9 mouse cellular contexts compared by ENCODE assay signal in genomic region chr16:88542488-88542887, GRCm38 (mm10). TPM values are rescaled to one million over a fixed set of nuclear protein-coding genes. Genes with fewer than 3 reads are reported as not detected.
DNase-seq lines count a peak whose midpoint lies in the region.
"Had no signal": no experiment of that assay in that cellular context is flagged by ENCODE, and none has a peak within 500 bp of the region (broad histone marks: within the 10 kb centered on the region; RNA-seq: fewer than 3 reads in every experiment).

No protein-coding gene starts in this region.

- no peaks in the 10 kb centered on the region for H3K4me1 ChIP-seq in heart, embryonic 10.5 days
- H3K4me1 ChIP-seq in hindbrain, embryonic 10.5 days (replicated peaks) = no peaks in the 10 kb centered on the region
- H3K4me1 ChIP-seq: embryonic facial prominence, embryonic 12.5 days had no signal

- intact Hi-C loops in left cerebral cortex, postnatal 14 days (cut with DNase I) = no loop called here
- intact Hi-C loops in left cerebral cortex, postnatal 36 days (cut with DNase I) = no loop called here

- H3K4me3 ChIP-seq in heart, embryonic 10.5 days = no peak overlapping the region
- no peak overlapping the region for H3K4me3 ChIP-seq in hindbrain, embryonic 10.5 days
- H3K4me3 ChIP-seq: embryonic facial prominence, embryonic 12.5 days had no signal

- H3K27me3 ChIP-seq in heart, embryonic 10.5 days (ENCODE audit: insufficient read depth, poor library complexity, severe bottlenecking) = no peaks in the 10 kb centered on the region
- H3K27me3 ChIP-seq in hindbrain, embryonic 10.5 days (ENCODE audit: insufficient read depth, poor library complexity, severe bottlenecking) = no peaks in the 10 kb centered on the region
- H3K27me3 ChIP-seq: embryonic facial prominence, embryonic 12.5 days had no signal

- no peaks in the 10 kb centered on the region for H3K36me3 ChIP-seq in heart, embryonic 10.5 days
- no peaks in the 10 kb centered on the region for H3K36me3 ChIP-seq in hindbrain, embryonic 10.5 days
- H3K36me3 ChIP-seq: embryonic facial prominence, embryonic 12.5 days had no signal

- no peaks in the 10 kb centered on the region for H3K9me3 ChIP-seq in heart, embryonic 10.5 days
- no peaks in the 10 kb centered on the region for H3K9me3 ChIP-seq in hindbrain, embryonic 10.5 days
- H3K9me3 ChIP-seq: embryonic facial prominence, embryonic 12.5 days had no signal

- 51% methylated on average over 6 of the region's 6 CpGs for WGBS in heart, embryonic 10.5 days
- WGBS in hindbrain, embryonic 10.5 days = 56% methylated on average over 6 of the region's 6 CpGs

- DNase-seq in adrenal gland, postnatal 10 days = peak; percentile 41
- no peak for DNase-seq in adrenal gland, postnatal 25 days
- DNase-seq in left cerebral cortex, postnatal 14 days (ENCODE audit: low spot score in 2 of 2) = peak; percentile 8 to 35
- no peak for DNase-seq in left cerebral cortex, postnatal 36 days (ENCODE audit: low spot score in 2 of 2)
- peak; percentile 46 for DNase-seq in brain, adult 2 months (ENCODE audit: low read depth, low spot score)
- peak; percentile 7 to 13 for DNase-seq in layer of hippocampus, postnatal 10 days (ENCODE audit: low spot score in 2 of 2)
- no peak for DNase-seq in heart, embryonic 10.5 days (ENCODE audit: low spot score)
- DNase-seq in hindbrain, embryonic 10.5 days (ENCODE audit: low spot score) = no peak

- H3K27ac ChIP-seq in heart, embryonic 10.5 days = no peak overlapping the region
- H3K27ac ChIP-seq in hindbrain, embryonic 10.5 days = no peak overlapping the region
- H3K27ac ChIP-seq: embryonic facial prominence, embryonic 12.5 days had no signal

RNA-seq across cellular contexts. Expression of gene Cldn8, which starts 20.5 kb away (rescaled TPM):
- total RNA-seq in adrenal gland, postnatal 10 days (2021) = not detected
- not detected in 2 replicates for total RNA-seq in adrenal gland, postnatal 25 days (2021)
- total RNA-seq in left cerebral cortex, postnatal 14 days (2021) = not detected
- total RNA-seq in left cerebral cortex, postnatal 36 days (2021) = not detected
- not detected for total RNA-seq in layer of hippocampus, postnatal 10 days (2021)
- polyA plus RNA-seq in heart, embryonic 10.5 days (2016; fragmentation: Nextera tagmentation; extraction: Ambion mirVana) = 0.57 and 2.1 TPM in 2 replicates
- 1.3 and 2.3 TPM in 2 replicates for polyA plus RNA-seq in hindbrain, embryonic 10.5 days (2016; fragmentation: Nextera tagmentation; extraction: Ambion mirVana)

RNA-seq across cellular contexts. Expression of gene Cldn17, which starts 35.7 kb away (rescaled TPM):
- total RNA-seq in adrenal gland, postnatal 10 days (2021) = not detected
- not detected in 2 replicates for total RNA-seq in adrenal gland, postnatal 25 days (2021)
- total RNA-seq in left cerebral cortex, postnatal 14 days (2021) = not detected
- not detected for total RNA-seq in left cerebral cortex, postnatal 36 days (2021)
- total RNA-seq in layer of hippocampus, postnatal 10 days (2021) = not detected
- not detected in 2 replicates for polyA plus RNA-seq in heart, embryonic 10.5 days (2016; fragmentation: Nextera tagmentation; extraction: Ambion mirVana)
- polyA plus RNA-seq in hindbrain, embryonic 10.5 days (2016; fragmentation: Nextera tagmentation; extraction: Ambion mirVana) = not detected in 2 replicates
- polyA plus RNA-seq: embryonic facial prominence, embryonic 12.5 days had no signal

Comparison
In these comparisons a context has a peak if more than half of its experiments do, and no peak if none do; other contexts are left out.
1. DNase-seq: peak in adrenal gland, postnatal 10 days (single experiment), left cerebral cortex, postnatal 14 days (2 of 2), brain, adult 2 months (single experiment) and layer of hippocampus, postnatal 10 days (2 of 2); none in adrenal gland, postnatal 25 days (single experiment), left cerebral cortex, postnatal 36 days (0 of 2), heart, embryonic 10.5 days (single experiment) and hindbrain, embryonic 10.5 days (single experiment).